Mouse (Mus musculus) ES-Bruce4 (cell line): ENCODE data around the gene Man1c1.

Source experiments
- CTCF ChIP-seq: IDR thresholded peaks from one replicate; pipeline ENCODE4 v1.8.1; 2011; ENCODE audit warnings: low read depth, low read length
- POLR2A ChIP-seq: IDR thresholded peaks from one replicate; pipeline ENCODE4 v1.8.1; 2011; ENCODE audit warnings: low read length; ENCODE audit not compliant: insufficient read depth

DNA sequence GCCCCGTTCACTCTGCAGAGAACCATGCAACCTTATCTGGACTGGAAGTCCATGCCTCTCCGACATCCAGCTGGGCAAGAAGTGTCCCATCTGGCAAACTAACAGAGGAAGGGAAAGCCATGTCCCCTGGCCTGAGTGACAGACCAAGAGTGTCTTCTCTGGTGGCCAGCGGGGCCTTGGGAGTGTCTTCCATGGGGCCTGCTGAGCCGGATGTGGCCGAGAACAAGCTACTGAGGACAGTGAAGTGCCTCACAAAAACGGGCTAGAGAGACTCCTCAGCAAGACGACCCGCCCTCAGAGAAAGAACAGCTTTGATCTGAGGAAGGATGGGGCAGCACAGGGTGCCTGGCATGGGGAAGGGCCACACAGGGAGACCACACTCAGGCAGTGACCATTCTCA, 67.7 kb downstream of the Man1c1 start:
- TF ChIP-seq POLR2A (no peak), CTCF (no peak)
